Mouse (Mus musculus): Measurements from ENCODE around the gene Irgm1. TPM values are rescaled to one million over a fixed set of nuclear protein-coding genes. Genes with fewer than 3 reads are reported as not detected.
"Not testable (repeated sequence)": the region's sequence is repeated elsewhere in the genome, so short reads cannot be mapped to it uniquely, and the experiment has no call there.

Gene Irgm1
- total RNA-seq, 2 experiments from 2014 or later: 16.6 to 27.6 TPM

DNA sequence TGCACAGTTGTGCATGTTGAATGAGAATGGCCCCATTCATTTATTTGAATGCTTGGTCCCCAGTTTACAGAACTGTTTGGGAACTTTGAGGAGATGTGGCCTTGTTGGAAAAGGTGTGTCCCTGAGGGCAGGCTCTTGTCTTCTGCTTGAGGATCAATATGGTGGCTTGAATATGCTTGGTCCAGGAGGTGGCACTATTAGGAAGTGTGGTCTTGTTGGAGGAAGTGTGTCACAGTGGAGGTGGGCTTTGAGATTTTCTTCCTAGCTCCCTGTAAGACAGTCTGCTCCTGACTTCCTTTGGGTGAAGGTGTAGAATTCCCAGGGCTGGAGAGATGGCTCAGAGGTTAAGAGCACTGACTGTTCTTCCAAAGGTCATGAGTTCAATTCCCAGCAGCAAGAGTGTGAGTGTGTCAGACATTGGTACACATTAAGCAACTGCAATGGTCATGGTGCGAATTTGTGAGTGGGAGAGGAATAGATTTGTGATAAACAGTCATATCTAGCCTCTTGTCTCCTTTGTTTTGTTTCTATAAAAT is 8.6 kb downstream of the Irgm1 start:
- DNase-seq (ENCODE audit: low spot score in 2 of 2): no peak

DNA sequence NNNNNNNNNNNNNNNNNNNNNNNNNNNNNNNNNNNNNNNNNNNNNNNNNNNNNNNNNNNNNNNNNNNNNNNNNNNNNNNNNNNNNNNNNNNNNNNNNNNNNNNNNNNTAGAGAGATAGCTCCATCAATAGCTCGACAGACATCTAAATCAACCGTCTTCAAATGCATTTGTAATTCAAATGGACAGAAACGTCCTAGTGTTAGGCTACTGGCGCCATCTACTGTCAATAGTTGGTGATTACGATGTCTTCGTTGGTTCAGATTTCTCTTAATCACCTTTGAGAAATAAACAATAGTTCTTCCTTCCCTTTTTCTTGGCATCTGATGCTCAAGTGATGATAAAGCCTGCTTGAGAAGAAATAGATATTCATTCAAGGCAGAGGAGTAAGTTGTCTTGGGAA is 12.5 kb downstream of the Irgm1 start:
- DNase-seq (ENCODE audit: low spot score in 2 of 2): no peak

DNA sequence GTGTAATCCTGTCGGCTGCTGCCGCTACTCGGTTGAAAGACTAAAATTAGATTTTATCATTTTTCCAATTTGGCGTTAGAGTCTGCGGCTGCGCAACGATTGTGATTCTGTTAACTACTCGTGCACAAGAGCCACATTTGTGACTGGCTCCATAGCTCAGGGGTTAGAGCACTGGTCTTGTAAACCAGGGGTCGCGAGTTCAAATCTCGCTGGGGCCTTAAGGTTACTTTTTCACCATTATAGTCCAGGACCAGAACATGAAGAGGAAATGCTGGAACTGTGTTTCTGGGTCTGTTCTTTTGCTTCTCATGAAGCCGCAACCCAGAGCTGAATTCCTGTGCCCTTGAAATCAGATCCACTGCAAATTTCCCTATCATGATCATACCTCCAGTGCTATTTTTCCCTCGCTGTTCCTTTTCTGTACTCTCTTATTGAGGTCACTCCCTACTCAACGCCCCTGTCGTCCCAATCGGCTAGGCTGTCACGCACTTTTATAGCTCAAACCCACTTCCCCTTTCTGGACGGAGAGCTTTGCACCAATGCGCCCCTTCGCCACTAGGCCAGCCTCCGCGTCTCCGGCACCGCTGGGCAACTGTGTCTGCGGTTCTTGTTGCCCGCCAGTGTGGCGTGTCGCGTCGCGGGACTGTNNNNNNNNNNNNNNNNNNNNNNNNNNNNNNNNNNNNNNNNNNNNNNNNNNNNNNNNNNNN is 17.9 kb downstream of the Irgm1 start:
- peak; percentile 94 to 98 for DNase-seq (ENCODE audit: low spot score in 2 of 2)

DNA sequence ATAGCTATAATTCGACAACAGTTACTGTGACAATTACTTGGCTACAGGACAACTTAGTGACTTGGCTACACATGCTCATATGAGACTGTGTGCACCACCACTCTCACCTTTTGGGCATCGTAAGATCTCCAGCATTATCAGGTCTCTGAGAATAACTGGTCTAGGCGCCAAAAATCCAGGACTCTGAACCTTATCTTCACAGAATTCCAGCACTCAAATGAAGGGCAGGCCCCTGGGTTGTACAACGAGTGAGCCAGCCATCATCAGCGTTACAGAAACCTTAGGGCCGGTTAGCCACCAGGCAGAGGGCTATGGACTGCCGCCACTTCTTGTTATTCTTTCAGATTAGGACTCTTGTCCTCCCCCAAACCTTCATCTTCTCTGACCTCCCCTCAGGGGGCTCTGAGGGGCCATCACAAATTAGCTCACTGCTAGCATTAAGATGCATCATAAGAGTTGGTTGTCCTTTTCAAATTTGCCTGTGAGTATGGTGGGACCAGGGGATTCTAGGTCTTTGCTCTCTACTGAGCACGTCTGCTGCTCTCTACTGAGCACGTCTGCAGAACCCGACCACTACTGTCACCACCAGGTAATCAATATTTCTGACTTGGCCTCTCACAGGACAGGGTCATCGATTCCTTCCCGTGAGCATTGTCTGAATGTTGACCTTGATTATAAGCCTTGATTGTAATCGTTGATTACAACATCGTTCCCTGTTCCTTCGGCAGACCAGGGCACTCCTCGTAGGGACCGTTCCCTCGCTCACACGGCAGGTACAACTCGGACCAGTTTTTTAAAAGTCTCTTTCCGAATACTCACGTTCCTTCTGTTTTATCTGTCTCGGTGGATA is 18.6 kb downstream of the Irgm1 start:
- no peak for DNase-seq (ENCODE audit: low spot score in 2 of 2)

DNA sequence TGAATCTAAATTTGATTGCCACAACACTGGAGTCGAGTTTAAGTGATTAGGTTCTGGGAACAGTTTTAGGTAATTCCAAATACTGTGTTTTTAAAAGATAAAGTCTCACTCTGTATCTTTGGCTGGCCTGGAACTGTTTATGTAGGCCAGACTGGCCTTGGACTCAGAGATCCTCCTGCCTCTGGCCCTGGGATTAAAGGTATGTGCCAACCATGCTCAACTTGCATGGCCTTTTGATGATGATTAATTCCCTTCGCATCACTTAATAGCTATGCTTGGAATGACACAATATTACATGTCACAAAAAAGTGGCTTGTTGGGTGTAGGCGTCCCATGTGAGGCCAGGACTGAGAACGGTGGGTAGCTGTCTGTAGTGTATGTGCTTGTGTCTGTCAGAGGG is 19.3 kb downstream of the Irgm1 start:
- no peak for DNase-seq (ENCODE audit: low spot score in 2 of 2)

DNA sequence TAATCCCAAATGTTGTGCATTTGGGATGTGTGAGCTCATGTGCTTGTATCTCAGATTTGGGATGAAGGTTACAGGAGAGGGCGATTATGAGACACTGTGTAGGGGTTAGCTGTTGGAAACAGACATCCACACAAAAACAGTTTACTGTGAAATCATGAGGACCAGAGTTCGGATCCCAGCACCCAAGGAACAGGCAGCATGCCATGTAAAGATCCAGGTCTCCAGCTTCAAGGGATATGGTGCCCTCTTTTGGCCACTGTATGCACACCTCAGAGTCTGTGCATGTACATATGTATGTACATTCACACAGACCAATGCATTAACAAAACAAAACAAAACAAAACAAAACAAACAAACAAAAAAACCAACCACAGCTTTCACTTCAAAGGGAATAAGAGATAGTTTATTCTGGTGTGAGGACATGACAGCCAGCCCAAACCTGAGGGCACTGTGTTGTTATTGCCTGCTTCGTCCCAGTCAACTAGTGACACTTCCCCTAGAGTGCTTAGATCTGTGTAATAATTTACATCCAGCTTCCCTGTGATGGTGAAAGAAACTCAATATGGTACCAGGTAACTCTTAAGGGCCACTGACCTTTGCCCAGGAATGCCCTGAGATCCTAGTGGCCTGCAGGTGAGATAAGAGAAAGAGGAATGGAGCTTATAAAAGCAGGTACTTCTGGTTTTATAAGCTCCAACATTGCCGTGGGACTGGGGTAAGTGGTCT is 20.1 kb downstream of the Irgm1 start:
- no peak for DNase-seq (ENCODE audit: low spot score in 2 of 2)

DNA sequence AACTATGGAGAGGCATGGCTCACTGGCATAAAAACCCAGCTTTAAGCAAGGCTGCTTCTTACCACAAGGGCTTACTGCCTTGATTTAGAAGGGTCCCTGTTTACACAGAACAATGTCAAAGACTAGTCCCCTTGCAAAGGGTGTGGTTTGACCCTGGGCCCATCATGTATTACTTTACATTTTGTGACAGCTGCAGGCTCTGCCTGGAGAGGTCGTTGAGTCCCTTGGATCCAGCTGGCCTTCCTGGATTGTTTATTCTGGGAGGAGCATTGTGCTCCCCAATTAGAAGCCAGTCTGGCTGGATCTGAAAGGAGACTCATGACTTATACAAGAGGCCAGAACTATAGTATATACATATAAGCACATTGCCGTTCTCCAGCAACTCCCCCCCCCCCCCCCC is 21.2 kb downstream of the Irgm1 start:
- DNase-seq (ENCODE audit: low spot score in 2 of 2): no peak

DNA sequence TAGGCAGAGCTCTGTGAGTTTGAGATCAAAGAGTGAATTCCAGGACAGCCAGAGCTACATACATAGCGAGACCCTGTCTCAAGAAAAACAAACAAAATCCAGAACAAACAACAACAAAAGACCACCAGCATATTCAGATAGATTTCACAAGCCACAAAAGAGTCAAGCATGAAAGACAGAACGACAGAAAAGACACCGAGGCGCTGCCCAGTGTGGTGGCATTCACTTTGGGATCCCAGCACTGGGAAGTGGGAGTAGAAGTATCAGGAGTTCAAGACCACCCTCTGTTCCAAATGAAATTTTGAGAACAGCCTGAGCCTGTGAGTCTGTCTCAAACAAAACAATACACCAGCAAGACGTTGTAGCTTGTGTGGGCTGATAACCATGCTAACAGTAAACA is 24.6 kb downstream of the Irgm1 start:
- DNase-seq (ENCODE audit: low spot score in 2 of 2): no peak

DNA sequence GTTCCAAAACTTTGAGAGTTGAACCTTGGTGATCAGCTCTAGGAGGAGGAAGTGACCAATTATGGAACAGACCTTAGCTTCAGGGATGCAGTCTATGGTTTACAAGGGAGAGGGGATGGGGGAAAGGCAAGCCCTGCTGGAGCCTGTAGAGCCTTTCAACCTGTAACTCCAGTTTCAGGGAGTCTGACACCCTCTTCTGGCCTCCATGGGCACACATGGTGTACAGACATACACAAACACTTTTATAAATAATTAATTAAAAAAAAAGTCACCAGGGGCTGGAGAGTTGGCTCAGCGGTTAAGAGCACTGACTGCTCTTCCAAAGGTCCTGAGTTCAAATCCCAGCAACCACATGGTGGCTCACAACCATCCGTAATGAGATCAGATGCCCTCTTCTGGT is 25.1 kb downstream of the Irgm1 start:
- DNase-seq (ENCODE audit: low spot score in 2 of 2): not testable (repeated sequence)

DNA sequence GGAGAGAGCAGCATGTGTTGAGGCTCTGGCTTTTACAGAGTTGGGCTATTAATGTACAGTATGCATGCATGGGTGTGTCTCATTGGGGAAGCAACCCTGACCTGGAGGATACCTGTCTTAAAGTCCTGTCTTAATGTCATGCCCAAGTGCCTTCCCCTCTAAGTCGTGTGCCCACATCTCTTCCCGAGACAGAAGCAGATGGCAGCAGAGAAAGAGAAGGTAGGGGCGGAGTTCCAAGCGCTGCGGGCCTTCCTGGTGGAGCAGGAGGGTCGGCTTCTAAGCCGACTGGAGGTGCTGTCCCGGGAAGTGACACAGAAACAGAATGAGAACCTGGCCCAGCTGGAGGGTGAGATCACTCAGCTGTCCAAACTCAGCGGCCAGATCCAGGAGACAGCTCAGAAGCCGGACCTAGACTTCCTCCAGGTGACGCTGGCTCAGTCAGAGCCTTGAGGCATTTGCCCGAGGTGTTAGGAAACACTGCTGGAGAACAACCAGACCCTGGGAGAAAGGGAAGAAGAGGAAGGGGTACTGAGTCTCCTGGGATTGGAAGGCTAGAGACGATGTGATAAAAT is 26.2 kb downstream of the Irgm1 start:
- no peak for DNase-seq (ENCODE audit: low spot score in 2 of 2)

DNA sequence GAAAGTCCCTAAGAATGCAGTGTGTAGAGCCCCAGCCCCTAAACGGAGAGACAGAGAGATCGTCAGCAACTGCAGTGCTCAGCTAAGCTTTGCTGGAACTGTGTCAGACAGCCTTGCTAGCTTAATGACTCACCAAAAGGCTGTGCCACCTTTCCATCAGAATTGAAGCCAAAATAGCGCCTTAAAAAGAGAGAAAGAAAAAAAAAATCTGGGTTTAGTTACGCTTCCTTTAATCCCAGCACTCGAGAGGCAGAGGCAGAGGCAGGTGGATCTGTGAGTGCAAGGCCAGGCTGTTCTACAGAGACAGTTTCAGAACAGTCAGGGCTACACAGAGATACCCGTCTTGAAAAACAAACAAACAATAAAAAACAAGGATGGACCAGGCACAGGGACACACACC is 27.2 kb downstream of the Irgm1 start:
- no peak for DNase-seq (ENCODE audit: low spot score in 2 of 2)

DNA sequence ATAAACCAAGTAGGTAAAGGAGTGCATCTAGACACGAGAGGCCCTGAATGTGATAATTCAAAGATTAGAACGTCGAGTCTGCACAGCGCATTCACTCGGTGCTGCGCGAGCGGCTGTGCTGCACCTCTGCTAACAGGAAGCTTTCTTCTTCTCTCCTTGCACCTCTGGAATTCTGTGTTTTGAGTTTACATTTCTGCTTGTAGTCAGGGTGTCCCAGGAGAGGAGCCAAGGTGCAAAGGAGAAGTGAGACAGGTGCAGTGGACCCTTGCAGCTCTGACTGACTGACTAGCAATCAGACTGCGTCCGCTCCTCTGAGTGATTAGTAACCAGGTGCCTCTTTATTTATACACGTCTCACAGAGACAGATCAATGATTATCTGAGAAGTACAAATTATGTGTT is 28.3 kb downstream of the Irgm1 start:
- no peak for DNase-seq (ENCODE audit: low spot score in 2 of 2)

DNA sequence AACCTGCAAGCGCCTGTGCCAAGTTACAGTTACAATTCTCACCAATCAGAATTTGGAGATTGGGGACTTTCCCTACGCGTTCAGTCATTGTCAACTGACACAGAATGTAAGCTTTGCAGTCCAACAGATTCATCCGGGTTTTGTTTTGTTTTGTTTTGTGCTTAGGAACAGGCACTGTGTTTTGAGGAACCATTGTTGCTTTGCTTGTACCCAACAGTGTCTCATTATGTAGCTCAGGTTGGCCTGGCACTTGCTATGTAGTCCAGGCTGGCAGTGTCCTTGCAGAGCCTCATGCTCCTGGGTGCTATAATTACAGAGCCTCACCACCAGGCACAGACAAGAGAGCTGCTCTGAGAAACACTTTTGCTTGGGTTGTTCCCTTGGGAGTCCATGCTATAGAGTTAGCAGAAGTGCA is 29.1 kb downstream of the Irgm1 start:
- no peak for DNase-seq (ENCODE audit: low spot score in 2 of 2)

DNA sequence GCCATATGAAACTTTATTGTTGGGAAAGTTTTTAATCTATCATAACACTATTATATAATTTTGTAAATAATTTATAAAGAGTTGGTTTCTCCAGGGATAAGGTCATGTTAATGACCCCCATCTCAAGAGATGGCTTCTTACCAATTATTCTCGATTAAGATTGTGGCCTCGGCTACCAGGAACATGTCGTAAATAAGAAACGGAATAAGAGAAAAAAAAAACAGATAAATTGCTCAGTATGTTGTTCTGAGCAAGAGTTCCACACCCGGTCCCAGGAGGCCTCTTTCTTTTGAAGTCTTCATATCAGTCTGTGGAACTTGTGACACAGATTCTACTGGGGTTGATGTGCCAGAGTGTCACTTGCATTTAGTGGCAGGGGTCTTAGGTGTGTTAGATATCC is 30.3 kb downstream of the Irgm1 start:
- DNase-seq (ENCODE audit: low spot score in 2 of 2): no peak

DNA sequence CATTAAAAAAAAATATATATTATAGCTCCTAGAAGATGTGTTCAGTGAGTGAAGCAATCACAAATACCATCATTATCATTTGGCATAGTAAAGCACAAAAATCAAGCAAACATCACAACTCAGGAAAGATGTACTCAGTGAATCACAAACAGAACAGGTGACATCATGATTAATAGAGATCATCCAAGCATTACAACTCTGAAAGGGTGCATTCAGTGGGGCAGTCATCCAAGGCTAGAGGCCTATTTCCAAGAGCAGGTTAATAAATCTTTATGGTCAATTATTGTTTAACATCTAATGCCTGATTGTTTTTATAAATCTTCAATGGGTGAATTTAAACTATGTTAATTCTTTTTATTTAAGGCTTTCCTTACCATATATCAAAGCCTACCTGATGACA is 30.7 kb downstream of the Irgm1 start:
- no peak for DNase-seq (ENCODE audit: low spot score in 2 of 2)

DNA sequence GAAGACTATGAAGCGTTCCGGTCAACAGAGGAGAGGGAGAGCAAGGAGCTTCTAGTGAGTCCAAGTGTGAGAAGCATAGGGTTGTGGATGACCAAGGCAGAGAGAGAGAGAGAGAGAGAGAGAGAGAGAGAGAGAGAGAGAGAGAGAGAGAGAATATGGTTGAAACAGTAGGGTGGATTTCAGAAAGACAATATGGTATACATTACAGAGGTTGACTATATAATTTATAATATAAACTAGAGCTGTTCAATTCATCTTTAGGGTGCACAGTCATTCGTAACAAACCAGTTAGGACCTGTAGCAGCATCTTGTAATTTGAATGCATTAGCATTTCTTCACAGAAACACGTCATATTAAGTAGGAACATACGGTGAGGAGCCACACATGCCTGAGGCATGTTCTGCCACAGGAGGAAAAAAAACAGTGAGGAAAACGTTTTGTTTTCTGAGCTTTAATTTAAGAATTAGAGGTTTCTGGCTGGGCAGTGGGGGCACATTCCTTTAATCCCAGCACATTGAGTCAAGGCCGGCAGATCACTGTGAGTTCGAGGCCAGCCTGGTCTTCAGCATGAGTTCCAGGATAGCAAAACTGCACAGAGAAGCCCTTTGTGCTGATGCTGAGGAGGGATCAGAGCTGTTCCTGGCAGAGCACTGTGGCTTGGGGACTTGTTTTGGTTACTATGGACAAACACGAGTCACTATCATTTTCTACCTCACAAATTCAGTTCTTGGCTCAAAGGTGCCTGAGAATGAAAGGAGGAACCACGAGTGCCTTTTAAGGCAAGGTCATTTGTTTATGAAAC is 32.4 kb downstream of the Irgm1 start:
- DNase-seq (ENCODE audit: low spot score in 2 of 2): no peak

DNA sequence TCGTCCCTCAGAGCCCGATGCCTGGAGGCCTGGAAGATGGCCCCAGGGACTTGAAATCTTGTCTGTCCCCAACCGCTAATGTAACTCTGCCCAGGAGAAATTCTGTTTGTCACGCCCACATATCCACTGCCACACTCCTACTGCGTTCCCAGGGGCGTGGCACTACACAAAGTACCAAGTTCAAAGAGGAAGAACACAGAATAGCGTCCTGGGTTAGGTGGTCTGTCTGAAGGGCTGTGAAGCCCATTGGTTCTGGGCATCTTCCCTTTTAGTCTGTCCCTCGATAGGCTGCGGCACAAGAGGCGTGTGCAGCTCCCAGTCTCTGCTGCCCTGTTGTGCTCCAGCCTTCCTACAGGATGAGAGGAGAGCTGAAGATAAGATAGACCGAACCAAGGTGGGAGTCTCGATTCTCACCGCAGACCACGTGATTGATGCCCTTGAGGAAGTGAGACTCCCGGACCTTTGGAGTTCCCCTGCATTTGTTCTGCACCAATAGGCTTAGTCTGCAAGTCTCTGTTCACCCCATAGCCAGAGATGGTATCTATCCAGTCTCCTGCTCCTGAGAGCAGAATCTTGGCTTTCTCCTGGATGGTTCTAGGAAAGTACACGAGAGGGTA is 33.2 kb downstream of the Irgm1 start:
- no peak for DNase-seq (ENCODE audit: low spot score in 2 of 2)

DNA sequence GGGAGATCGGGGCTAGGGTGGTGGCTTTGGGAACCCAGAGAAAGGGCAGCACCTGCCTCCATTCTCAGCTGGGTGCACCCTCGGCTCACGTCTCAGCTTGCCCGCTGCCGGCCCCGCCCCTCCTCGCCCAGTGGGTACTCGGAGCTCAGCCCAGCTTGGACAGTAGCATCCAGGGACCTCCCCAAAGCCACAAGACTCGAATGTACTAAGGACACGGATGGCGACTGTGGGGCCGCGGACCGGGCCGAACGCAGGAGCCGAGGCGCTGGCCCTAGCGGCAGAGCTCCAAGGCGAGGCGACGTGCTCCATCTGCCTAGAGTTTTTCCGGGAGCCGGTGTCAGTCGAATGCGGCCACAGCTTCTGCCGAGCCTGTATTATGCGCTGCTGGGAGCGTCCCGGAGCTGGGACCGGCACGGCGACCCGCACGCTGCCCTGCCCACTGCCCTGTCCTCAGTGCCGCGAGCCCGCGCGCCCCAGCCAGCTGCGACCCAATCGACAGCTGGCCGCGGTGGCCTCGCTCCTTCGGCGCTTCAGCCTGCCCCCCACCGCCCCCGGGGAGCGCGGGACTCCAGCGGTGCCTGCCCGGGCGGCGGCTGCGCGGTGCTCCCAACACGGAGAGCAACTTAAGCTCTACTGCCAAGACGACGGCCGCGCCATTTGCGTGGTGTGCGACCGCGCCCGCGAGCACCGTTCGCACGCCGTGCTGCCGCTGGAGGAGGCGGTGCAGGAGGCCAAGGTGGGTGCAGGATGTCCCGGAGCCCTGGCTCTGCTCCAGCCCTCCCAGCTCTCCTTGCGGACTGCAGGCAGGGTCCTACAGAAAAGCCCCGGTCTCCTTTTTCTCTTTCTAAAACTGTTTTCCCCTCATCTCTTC is 33.9 kb downstream of the Irgm1 start:
- DNase-seq (ENCODE audit: low spot score in 2 of 2): peak; percentile 72 to 76

DNA sequence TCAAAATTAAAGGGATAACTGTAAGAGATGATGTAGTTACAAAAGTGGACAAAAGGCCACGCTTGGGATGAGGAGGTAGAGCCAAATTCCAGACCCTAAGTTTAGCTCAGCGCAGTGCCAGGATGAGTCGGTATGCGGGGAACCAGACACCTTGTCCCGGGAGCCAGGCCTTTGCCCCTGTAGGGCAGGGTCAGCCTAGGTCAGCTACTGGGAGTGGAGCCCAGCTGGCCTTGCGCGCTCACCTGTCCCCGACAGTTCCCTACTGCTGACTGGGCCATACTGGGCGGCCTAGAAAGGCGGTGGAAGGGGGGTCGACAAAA is 34.5 kb downstream of the Irgm1 start:
- no peak for DNase-seq (ENCODE audit: low spot score in 2 of 2)

All from adrenal gland, adult 18-20 months (tissue).